Mouse (Mus musculus) heart, postnatal 10 days (tissue): ENCODE results near the gene Asdurf. TPM values are rescaled to one million over a fixed set of nuclear protein-coding genes. Genes with fewer than 3 reads are reported as not detected.
"Not testable (repeated sequence)": the region's sequence is repeated elsewhere in the genome, so short reads cannot be mapped to it uniquely, and the experiment has no call there.

Experiments
- DNase-seq, 2 experiments: peaks; one replicate each; pipeline ENCODE4 v3.0.0; 2021
- intact Hi-C: fragments of 180-260 bp; cut with DNase I; formaldehyde crosslinking; loops from one replicate; pipeline ENCODE4 v1.15.1; 2025
- total RNA-seq, 2 experiments: library from RNA; stranded (reverse); gene quantifications; 2 replicates each; pipeline ENCODE4 v1.2.3; 2021

The Asdurf gene
- 1 to 10 TPM in 1 of 2 experiments, not detected in 1; 8.0 TPM for total RNA-seq

DNA sequence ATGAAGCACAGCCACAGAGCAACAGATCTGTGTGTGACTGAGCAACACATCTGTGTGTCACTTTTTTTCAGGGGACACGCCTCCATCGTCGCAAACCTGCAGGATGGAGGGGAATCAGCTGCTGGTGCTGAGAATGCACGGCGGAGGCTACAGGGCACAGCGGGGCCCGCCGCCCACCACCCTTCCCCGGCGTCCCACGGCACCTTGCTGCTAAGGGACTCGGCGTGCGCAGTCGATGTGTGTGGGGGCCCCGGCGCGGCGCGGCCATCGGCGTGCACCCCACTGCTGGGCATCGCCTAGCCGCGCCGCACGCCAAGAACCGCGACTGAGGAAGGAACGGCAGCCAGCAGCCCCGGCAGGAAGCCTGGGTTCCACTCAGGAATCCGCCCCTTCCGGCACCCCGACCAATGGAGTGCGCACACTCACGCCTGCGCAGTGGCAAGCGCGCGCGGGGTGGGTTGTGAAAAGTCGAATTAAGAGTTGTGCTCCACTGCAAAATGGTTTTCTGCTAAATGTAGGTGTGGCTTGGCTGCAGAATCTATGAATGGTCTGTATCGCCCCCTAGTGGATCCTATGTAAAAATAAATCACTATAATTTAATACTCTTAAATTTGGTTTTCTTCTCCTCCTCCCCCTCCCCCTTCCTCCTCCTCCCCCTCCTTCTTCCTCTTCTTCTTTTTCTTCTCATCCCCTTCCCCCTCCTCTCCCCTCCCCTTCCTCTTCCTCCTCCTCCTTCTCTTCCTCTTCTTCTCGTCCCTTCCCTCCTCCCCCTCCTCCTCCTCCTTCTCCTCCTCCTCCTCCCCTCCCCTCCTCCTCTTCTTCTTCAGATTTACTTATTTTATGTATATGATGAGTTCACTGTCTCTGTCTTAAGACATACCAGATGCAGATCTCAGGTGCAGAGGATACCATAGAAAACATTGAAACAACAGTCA, at the start of gene Asdurf, which contains the start of the genes Gm28551 and Asnsd1:
TSS of gene Asdurf (minus strand) at position 293 of the 935 bp plus-strand sequence.
TSS of gene Gm28551 (minus strand) at position 341 of the 935 bp plus-strand sequence.
TSS of gene Asnsd1 (minus strand) at position 426 of the 935 bp plus-strand sequence.
- intact Hi-C loops = loop anchor here (1.0 kb wide), 2 partner anchors 39 to 299 kb away; partner anchors contain the start of gene Osgepl1

DNA sequence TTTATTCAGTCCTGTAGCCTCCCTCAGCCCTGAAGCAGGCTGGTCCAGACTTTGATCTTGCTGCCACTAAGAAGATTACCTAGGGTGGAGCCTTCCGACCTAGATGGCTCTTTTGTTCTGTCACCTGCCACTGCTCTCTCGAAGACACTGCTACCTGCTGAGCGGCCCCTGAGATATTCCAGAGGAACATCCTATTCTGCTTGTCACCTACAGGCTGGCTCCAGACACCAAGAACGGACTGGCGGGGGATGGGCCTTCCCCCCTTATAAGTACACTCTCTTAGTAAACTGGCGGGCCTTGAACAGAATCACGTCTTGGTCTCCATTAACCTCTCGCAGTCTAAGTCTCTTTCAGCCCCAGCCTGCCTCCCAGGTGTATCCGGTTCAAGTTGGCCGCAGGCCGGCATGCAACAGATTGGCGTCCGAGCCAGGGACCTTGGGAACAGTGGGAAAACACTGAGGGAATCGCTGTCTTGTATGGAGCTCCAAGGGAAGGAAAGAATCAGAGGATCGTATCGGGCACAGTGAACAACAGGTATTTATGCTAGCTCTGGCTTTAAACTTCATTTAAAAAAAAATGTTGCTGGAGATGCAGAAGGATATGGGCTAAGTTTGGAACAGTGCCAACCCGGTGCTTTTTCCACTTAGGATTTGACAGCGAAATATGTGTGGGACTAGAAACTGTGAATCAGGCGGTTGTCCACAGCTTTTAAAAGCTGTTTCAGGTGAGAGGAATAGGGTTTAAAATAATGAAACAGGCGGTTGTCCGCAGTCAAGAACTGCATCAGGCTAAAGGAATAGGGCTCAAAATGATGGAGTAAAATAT, 41.7 kb upstream of the Asdurf start:
- peak; percentile 21 to 30 for DNase-seq
- intact Hi-C loops = not testable (repeated sequence)

More for the DNA sequence above, at the start of gene Asdurf, which contains the start of the genes Gm28551 and Asnsd1:
- peak; percentile 98 to 99 for DNase-seq

DNA sequence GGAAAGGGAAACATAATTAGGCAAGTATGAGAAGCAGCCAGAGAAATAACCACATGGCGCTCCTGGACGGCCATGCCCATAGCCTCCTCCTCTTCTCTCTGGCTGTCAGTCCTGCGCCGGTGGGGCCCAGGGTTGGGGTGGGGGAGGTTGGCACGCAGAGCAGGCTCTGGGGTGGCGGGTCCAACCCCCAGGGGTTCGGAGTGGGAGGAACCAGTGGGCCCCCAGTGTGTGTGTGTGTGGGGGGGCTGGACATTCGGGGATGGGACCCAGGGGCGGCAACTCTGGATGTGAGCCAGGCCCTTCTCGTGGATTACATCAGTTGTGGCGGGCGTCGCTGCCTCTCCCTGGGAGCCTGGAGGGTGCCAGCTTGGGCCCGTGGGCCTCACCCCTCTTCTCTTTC, 36.3 kb upstream of the Asdurf start:
- DNase-seq = no peak
- intact Hi-C loops = no loop called here

DNA sequence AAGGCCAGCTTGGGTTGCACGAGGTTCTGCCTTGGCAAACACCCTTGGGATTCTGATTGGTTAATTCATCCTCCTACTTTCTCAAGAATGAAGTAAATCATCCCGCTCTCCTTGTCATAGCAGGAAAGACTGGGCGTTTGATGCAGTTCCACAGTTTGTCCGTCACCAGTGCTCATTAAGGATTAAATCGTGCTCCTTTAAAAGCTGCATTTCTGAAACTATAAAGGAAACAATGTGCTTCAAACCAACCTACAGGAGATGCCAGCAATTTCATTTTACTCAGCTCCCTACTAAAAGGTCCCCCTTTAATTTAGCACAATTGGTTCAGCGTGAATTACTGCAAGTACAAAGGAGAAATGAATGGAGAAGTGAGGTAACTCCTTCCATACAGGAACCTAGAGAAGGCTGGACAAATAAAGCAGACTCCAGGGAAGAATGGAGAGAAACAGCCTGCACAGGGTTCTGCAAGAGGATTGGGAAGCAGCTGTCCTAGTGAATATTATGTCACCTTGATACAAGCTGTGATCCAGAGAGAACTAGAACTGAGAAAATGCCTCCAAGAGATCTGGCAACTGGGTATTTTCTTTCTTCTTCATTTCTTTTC, 31.8 kb upstream of the Asdurf start:
- no peak for DNase-seq
- intact Hi-C loops = no loop called here

DNA sequence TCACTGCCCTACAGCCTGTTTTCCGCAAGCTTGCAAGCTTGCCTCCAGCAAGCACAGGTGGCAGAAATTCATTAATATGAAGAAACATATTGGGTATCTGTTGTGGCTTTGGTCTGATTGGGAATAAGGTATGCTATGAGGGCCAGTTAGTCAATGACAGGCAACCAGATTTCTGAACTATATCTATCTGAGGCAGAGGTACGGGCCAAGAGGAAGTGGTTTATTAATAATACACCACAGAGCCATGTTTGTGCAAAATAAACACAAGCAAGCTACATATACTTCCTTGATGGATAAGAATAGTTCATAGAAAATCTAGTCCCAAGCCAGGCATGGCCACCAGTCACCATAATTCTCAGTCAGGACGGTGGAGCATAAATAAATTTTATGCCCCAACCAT, 25.3 kb upstream of the Asdurf start:
- no peak for DNase-seq
- intact Hi-C loops = no loop called here

DNA sequence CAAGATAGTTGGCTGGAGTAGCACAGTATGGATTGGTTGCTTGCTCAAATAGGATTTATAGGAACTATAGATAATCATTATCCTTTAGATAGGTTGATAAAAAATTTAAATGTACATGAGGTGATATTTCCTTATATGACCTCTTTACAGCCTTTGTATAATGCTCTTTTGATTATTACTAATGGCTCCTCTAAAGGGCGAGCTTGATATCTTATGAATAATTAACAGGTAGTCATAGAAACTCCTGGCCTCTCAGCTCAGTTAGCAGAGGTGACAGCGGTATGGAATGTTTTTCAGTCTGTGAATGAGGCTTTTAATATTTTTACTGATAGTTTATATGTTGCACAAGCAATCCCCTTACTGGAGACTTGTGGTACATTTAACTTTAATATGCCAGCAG, 23.5 kb upstream of the Asdurf start:
- intact Hi-C loops, DNase-seq: not testable (repeated sequence)

DNA sequence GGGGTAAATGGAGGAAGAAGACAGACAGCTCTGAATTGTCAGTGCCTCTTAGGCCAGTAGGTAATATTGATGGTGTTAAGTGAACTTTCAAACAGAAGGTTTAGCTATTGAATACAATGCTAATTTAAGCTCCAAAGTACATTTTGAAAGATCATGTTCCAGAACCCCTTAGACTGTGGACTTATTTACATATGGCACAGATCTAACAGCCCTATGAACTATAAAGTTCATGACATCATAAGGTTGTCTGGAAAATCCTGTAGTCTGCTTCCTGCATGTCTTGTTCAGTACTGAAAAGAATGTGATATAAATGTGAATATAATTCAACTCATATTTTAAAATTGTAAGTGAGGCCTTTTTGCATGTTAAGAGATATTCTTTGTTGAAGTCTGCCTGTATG, 6.6 kb upstream of the Asdurf start:
- DNase-seq = no peak
- intact Hi-C loops = no loop called here

DNA sequence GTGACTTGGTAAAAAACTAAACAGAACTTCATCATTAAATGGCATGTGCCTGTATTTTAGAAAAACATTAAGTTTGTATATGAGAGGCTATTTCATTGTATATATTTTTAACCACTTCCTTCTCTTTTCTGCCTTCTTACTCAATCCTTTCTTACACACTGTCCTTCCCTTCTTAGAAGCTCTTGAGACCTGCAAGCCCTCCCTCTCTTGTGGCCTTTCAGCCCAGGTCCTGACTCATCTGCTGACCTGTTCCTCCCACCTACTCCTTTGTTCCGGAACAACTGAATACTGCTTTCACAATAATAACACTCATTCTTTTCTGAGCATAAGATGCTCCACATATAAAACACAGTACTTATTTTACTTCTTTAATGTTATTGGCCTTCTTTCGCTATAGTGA, 11.3 kb downstream of the Asdurf start:
- DNase-seq = no peak
- intact Hi-C loops = no loop called here

DNA sequence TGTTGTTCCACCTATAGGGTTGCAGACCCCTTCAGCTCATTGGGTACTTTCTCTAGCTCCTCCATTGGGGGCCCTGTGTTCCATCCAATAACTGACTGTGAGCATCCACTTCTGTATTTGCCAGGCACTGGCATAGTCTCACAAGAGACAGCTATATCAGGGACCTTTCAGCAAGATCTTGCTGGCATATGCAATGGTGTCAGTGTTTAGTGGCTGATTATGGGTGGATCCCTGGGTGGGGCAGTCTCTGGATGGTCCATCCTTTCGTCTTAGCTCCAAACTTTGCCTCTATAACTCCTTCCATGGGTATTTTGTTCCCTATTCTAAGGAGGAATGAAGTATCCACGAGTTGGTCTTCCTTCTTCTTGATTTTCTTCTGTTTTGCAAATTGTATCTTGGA, 15.0 kb downstream of the Asdurf start:
- DNase-seq, intact Hi-C loops: not testable (repeated sequence)

DNA sequence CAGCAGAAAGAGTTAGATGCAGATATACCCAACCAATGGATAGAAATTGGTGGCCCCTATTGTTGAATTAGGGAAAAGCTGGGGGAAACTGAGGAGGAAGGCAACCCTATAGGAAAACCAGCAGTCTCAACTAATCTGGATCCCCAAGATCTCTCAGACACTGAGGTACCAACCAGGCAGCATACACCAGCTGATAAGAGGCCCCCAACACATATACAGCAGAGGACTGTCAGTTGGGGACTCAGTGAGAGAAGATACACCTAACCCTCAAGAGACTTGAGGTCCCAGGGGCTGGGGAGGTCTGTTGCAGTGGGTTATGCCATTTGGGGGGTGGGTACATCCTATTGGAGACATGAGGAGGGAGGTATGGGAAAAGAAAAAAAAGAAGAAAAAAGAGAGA, 17.0 kb downstream of the Asdurf start:
- no peak for DNase-seq

DNA sequence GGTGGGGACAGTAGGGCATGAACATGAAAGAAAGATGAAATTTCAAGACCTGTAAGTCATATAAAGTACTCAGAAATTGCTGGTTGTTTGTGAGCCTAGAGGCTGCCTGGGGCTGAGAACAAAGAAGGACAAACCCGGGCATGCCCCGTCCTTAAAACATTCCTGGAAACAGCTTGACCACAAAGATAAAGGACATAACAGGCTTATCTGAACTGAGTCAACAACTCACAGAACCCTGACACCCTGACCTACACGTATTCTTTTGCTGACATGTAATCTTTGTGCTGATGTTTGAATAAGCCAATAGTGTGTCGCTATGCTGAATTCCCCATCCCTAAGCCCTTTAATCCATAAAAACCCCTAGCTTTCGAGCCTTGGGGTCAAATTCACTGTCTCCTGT, 18.9 kb downstream of the Asdurf start:
- DNase-seq, intact Hi-C loops: not testable (repeated sequence)

More for the DNA sequence above, 17.0 kb downstream of the Asdurf start:
- intact Hi-C loops = no loop called here

DNA sequence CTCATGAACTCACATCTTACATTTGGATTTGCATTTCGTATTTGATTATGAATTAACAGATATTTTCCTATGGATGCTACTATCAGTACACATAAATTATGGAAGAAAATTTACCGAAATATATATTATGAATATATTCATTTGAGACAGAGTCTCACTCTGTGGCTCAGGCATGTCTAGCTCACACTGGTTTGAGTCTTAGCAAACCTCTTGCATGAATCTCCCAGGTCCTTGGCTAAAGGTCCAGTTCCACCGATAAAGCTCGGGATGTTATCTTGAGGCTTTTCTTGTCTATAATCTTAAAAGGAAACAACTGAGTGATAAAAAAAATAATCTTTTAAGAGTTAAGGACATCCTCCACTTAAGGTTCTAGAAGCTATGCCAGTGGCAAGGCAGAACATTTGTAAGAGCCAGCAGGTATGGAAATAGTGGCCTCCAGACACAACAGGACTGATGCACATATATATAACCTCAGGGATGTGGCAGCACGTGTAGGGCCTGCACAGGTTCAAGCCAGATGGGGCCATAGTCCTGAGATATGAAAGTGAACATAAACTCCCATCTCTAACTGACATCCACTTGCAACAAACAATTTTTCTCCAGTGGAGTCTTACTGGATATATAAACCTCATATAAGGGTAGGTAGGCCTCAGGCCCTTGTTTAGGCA, 27.5 kb downstream of the Asdurf start:
- intact Hi-C loops = no loop called here
- no peak for DNase-seq

DNA sequence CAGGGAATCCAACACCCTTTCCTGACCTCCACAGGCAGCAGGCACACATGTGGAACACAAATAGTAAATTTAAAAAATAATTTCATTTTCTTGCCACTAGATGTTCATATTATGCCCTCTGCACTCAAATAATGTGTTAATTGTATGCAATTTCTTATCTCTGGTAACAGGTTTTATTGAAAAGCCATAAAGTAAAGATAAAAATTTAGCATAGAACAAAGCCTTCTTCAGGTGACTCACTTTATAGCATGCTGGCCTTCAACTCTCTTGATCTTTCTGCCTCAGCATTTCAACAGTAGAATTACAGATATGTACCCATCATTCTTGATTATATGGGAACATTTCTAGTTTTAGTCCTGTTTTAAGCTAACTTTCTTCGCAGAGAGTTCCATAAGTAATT, 28.1 kb downstream of the Asdurf start:
- no peak for DNase-seq
- intact Hi-C loops = no loop called here

DNA sequence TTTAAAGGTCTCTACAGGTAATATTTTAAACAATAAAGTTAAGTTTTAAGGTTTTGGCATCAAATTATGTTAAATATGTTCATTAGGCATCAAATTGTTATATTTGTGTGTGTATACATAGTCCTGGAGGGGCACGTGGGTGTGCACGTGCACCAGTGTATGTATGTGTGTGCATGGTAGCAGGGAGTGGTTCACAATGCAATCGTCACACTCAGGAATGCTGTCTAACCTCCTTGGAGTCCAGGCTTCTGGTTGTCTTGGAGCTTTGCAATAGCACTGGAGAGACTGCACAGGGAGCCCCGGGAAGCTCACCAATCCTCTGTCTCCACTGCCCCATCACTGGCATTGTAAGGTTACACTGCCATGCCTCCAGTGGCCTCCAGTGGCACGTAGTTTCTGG, 29.2 kb downstream of the Asdurf start:
- no peak for DNase-seq
- intact Hi-C loops = no loop called here

DNA sequence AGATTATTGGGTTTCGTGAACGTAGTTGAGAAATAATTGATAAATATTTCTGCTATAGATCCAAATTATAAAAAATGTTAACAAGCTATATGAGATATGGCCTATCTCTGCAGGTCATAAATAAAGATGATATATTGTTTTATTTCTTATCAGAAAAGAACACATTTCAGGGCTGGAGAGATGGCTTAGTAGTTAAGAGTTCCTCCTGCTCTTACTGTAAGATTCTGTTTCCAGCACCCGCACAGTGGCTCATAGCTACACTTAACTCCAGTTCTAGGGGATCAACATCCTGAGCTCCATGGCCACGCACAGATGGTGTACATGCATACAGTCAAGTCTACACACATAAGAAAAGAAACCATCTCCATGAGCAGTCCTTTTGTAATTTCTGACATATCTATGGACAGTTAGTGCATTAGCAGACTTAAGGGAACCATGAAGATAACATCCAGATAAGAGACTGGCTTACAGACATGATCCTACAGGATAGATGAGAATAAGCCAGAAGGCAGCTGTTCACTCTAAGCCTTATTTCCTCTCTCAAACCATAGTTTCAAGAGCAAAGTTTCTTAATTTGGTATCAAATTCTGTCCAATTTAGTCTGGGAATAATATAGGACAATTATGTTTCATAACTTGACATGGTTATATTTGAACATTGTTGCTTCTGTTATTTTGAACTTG, 30.6 kb downstream of the Asdurf start:
- intact Hi-C loops = no loop called here
- no peak for DNase-seq

DNA sequence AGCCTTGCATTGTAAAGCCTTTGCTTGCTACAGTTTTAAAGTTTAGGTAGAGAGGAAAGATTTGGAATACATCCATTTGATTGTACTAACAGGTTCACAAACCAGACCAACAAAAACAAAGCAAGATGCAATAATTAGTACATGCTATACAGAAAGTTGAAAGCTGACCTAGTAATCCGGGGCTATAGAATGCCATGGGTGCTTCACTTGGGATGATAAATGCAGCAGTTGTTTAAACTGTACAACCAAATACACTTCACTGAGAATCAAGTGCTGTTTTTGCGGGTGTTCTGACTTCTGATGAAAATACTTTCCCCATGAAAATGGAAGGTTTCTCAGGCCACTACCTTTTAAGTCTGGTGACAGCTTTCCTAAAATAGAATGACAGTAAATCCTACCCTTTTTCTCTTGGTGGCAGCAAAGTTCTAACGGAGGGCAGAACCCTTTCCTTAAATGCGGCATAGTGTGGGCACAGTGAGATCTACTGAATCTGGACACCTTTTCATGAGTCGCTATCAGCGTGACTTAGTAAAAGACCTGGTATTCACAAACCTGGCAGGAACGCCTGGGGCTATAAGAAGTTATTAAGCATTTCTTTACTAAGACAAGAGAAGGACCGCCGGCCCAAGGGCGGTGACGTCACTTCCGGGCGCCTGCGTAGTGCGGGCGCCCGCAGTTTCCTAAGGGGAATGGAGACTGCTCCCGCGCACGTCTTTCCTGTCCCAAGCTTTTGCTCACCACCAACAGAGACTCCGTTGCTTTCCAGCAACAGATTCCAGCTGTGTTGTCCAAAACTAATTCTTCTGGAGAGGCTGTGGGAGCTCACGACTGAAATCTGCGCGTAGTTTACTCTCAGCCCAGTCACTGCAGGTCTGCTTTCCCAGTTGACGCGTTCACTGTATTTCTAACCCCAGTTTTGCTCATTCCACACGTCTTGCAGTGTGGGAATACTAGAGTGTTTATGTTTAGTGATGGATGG, 39.1 kb downstream of the Asdurf start, which contains the start of gene Osgepl1:
TSS of gene Osgepl1 (plus strand) at position 636 of the 979 bp plus-strand sequence.
- intact Hi-C loops = loop anchor here (1.0 kb wide), 2 partner anchors 16 to 39 kb away; partner anchors contain the start of genes Asdurf, Asnsd1, Gm28551 and Gm28778
- DNase-seq = peak; percentile 89 to 90

DNA sequence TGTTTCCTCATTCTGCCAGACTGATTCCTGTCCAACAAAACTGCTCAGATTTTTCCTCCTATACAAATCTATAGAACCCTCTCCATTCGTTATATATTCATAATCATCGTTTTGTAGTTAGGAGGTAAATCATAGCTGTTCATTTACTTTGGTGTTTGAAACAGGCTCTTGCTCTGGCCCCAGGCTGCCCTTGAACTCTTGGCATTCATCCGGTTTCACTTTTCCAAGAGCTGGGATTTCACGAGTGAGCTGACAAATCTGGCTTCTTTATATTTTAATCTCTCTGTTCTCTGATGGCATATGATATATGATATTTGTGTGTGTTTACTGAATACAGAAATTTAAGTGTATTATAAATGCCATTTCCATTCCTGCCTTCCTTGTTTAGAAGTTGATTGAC, 51.9 kb downstream of the Asdurf start:
- intact Hi-C loops = no loop called here
- no peak for DNase-seq
